Mouse (Mus musculus): ENCODE measurements around the gene Per2. TPM values are rescaled to one million over a fixed set of nuclear protein-coding genes. Genes with fewer than 3 reads are reported as not detected.

The Per2 gene
- polyA plus RNA-seq, 1 experiment = 5.6 TPM

DNA sequence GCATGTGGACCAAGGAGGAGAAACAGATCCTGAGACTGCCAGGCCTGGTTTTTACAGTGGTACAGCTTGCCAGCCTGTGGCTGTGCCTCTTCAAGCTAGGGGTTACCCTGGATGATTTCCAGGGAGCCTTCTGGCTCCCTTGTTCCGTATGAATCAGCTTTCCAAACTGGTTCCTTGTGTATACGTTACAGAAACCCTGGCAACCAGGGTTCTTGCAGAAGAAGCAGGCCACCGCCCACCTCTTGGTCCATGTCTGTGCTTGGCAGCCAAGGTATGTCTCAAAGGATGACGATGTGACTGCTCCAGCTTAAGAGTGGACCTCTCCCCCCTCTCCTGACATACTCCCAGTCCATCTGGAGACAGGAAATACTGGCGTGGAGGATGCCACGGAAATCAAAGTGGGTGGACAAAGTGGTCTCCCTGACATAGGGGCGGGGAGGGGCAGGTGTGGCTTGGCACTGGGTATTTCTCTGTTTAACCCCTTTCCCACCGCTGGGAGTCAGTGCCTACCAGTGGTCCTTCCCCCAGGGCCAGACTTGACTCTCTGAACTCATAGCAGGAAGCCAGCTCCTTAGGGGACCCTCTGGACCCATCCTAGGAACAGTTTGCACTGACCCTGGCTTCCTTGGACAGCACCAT lies 782 bp downstream of the Per2 start:
- 2% methylated on average over 8 of the region's 8 CpGs for whole genome bisulfite sequencing
- Histone ChIP-seq H3K4me3 (ENCODE audit: insufficient read depth, low read depth, low read length) (peak overlapping the region; percentile 74), H3K36me3 (ENCODE audit: control insufficient read depth, insufficient read depth, low read length) (no peaks in the 10 kb centered on the region), H3K4me1 (ENCODE audit: control insufficient read depth, insufficient read depth, low read length) (peaks cover 57% of the 10 kb centered on the region), H3K27me3 (replicated peaks; ENCODE audit: control insufficient read depth, insufficient read depth, low read length) (no peaks in the 10 kb centered on the region), H3K27ac (ENCODE audit: insufficient read depth, low read depth, low read length) (peak overlapping the region; percentile 96)
- TF ChIP-seq CTCF (conservative IDR thresholded peaks at IDR 0.05; ENCODE audit: insufficient read depth, insufficient read length, low read depth, low read length) (peak; percentile 35; the same call in 1 of the 2 replicates), POLR2A (IDR thresholded peaks at IDR 0.05; ENCODE audit: low read depth, low read length) (no peak)
- DNase-seq = peak; percentile 57

- no peak for DNase-seq
- peaks cover 55% of the 10 kb centered on the region for H3K4me1 ChIP-seq (ENCODE audit: control insufficient read depth, insufficient read depth, low read length)
- no peak for TF ChIP-seq POLR2A (IDR thresholded peaks at IDR 0.05; ENCODE audit: low read depth, low read length)
- no peak for TF ChIP-seq CTCF (conservative IDR thresholded peaks at IDR 0.05; ENCODE audit: insufficient read depth, insufficient read length, low read depth, low read length)
- H3K27ac ChIP-seq (ENCODE audit: insufficient read depth, low read depth, low read length) = peak overlapping the region; percentile 96
- no peaks in the 10 kb centered on the region for H3K27me3 ChIP-seq (replicated peaks; ENCODE audit: control insufficient read depth, insufficient read depth, low read length)
- no peaks in the 10 kb centered on the region for H3K36me3 ChIP-seq (ENCODE audit: control insufficient read depth, insufficient read depth, low read length)
- WGBS = 25% methylated on average over 5 of the region's 5 CpGs
- peak overlapping the region; percentile 74; the same call in 1 of the 2 replicates for H3K4me3 ChIP-seq (ENCODE audit: insufficient read depth, low read depth, low read length)
These were observed 1.4 kb downstream of the Per2 start for GRCm38 (mm10) chr1:91457698-91458097.

DNA sequence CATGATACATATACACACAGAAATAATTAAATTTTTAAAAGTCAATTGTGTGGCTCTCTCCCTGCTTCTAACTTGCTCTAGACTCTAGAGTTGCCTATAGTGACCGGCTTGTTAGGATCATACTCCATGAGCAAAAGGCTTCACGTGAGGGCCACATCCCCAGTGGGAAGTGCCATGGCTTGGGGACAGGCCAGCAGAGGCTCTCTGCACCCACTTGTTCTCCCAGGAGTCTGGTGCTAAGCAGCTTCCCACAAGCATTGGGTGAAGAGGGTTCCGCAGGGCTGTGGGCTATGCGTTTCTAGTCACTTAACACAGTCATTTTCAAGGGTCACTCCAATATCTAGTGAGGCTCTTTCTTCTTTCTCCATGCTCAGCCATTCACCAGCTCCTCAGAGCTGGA lies 2.0 kb downstream of the Per2 start:
- WGBS = 80% methylated on average over 4 of the region's 4 CpGs
- no peak overlapping the region for H3K4me3 ChIP-seq (ENCODE audit: insufficient read depth, low read depth, low read length)
- H3K27ac ChIP-seq (ENCODE audit: insufficient read depth, low read depth, low read length) = peak overlapping the region; percentile 96
- H3K4me1 ChIP-seq (ENCODE audit: control insufficient read depth, insufficient read depth, low read length) = peaks cover 61% of the 10 kb centered on the region
- no peaks in the 10 kb centered on the region for H3K36me3 ChIP-seq (ENCODE audit: control insufficient read depth, insufficient read depth, low read length)
- TF ChIP-seq POLR2A (IDR thresholded peaks at IDR 0.05; ENCODE audit: low read depth, low read length) (no peak), CTCF (conservative IDR thresholded peaks at IDR 0.05; ENCODE audit: insufficient read depth, insufficient read length, low read depth, low read length) (no peak)
- H3K27me3 ChIP-seq (replicated peaks; ENCODE audit: control insufficient read depth, insufficient read depth, low read length) = no peaks in the 10 kb centered on the region
- DNase-seq = no peak

DNA sequence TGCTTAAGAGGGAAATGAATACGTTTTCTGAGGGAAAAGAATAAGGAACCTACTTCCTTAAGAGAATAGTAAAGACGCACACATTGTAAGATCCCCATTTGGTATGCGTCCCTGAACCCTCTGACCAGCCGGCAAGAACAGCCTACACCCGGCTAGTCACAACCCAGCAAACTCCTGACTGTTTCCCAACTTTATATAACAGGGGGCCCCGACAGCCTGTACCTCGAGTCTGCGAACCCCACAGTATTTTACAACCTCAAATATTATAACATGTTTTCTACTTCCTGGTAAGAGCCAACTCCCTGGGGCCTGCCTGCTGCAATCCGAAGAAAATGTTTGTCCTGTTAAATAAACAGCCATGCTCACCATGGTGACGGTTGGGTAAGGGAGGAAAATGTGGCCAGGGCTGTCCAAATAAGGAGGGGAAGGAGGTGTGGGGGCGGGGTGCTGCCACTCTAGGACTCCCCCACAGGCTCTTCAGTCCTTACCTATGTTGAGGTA lies 2.8 kb downstream of the Per2 start:
- peaks cover 69% of the 10 kb centered on the region for H3K4me1 ChIP-seq (ENCODE audit: control insufficient read depth, insufficient read depth, low read length)
- H3K4me3 ChIP-seq (ENCODE audit: insufficient read depth, low read depth, low read length) = no peak overlapping the region
- no peaks in the 10 kb centered on the region for H3K36me3 ChIP-seq (ENCODE audit: control insufficient read depth, insufficient read depth, low read length)
- TF ChIP-seq POLR2A (IDR thresholded peaks at IDR 0.05; ENCODE audit: low read depth, low read length) (no peak), CTCF (conservative IDR thresholded peaks at IDR 0.05; ENCODE audit: insufficient read depth, insufficient read length, low read depth, low read length) (no peak)
- no peaks in the 10 kb centered on the region for H3K27me3 ChIP-seq (replicated peaks; ENCODE audit: control insufficient read depth, insufficient read depth, low read length)
- WGBS = 8% methylated on average over 11 of the region's 11 CpGs
- DNase-seq = peak; percentile 81
- peak overlapping the region; percentile 96 for H3K27ac ChIP-seq (ENCODE audit: insufficient read depth, low read depth, low read length)

DNA sequence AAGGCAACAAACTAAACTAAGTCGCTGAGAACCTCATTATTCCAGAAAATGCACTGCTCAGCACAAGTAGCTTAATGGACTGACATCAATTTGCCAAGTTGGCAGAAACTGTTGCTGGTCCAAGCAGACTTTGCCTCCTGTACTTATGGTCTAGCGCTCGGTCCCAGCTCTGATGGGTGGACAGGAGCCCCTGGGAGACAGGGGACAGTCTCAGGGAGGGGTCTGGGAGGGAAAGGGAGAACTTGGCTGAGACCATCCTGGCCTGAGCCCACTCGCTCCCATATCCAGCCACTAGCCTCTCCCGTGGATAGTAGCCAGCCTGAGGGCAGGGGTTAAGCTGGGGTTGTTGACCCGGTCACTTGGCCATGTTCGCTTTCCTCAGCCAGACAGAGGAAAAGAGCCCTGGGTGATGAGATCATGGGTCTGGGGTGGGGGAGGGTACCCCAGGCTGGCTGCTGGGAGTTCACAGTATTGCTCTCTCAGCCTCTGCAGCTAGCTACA lies 3.4 kb downstream of the Per2 start:
- no peak for TF ChIP-seq POLR2A (IDR thresholded peaks at IDR 0.05; ENCODE audit: low read depth, low read length)
- no peak for TF ChIP-seq CTCF (conservative IDR thresholded peaks at IDR 0.05; ENCODE audit: insufficient read depth, insufficient read length, low read depth, low read length)
- Histone ChIP-seq H3K4me3 (ENCODE audit: insufficient read depth, low read depth, low read length) (0 out of 2 replicates have a peak overlapping the region, but pooled peaks have one; percentile 1), H3K4me1 (ENCODE audit: control insufficient read depth, insufficient read depth, low read length) (peaks cover 71% of the 10 kb centered on the region), H3K27ac (ENCODE audit: insufficient read depth, low read depth, low read length) (peak overlapping the region; percentile 96), H3K27me3 (replicated peaks; ENCODE audit: control insufficient read depth, insufficient read depth, low read length) (no peaks in the 10 kb centered on the region), H3K36me3 (ENCODE audit: control insufficient read depth, insufficient read depth, low read length) (no peaks in the 10 kb centered on the region)
- WGBS = 10% methylated on average over 7 of the region's 7 CpGs
- peak; percentile 94 for DNase-seq

DNA sequence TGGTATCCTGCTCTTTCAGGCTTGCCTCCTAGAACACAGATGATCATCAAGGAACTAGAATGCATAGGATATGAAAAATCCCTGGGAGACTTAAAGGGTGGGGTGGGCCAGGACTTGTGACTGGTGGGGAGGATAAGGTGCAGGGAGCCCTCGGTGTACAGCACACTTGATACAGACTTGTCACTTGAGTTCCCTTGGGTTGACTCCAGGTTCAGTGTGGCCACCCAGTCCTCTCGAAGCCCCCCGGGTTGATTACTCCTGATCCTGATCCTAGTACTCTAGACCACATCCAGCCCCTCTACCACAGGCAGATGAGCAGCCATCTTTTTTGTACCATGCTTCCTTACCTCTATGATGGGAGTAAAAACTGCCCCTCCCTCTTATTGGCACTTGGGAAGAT lies 4.2 kb downstream of the Per2 start:
- Histone ChIP-seq H3K36me3 (ENCODE audit: control insufficient read depth, insufficient read depth, low read length) (no peaks in the 10 kb centered on the region), H3K27ac (ENCODE audit: insufficient read depth, low read depth, low read length) (peak overlapping the region; percentile 96), H3K4me1 (ENCODE audit: control insufficient read depth, insufficient read depth, low read length) (peaks cover 65% of the 10 kb centered on the region), H3K4me3 (ENCODE audit: insufficient read depth, low read depth, low read length) (no peak overlapping the region), H3K27me3 (replicated peaks; ENCODE audit: control insufficient read depth, insufficient read depth, low read length) (no peaks in the 10 kb centered on the region)
- no peak for DNase-seq
- TF ChIP-seq POLR2A (IDR thresholded peaks at IDR 0.05; ENCODE audit: low read depth, low read length) (no peak), CTCF (conservative IDR thresholded peaks at IDR 0.05; ENCODE audit: insufficient read depth, insufficient read length, low read depth, low read length) (no peak)
- WGBS = 79% methylated on average over 3 of the region's 3 CpGs

DNA sequence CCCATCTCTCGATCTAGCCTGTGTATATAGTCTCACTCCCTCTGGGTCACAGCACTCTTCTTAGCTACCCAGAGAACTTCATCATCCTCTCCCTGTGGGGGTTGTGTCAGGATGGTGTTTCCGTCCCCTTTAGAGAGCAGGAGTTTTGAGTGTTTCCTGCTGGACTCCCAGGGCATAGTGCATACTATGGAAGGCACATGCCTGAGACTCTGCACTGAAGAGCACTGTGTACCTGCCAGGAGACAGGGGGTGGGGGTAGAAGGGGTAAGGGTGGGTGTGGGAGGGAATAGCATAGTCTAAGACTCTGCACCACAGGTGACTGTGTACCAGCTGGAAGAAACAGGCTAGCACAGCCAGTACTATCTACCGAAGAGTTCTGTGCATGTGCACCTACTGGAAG lies 4.8 kb downstream of the Per2 start:
- no peak for TF ChIP-seq CTCF (conservative IDR thresholded peaks at IDR 0.05; ENCODE audit: insufficient read depth, insufficient read length, low read depth, low read length)
- TF ChIP-seq POLR2A (IDR thresholded peaks at IDR 0.05; ENCODE audit: low read depth, low read length) = no peak
- Histone ChIP-seq H3K27ac (ENCODE audit: insufficient read depth, low read depth, low read length) (peak overlapping the region; percentile 46), H3K4me3 (ENCODE audit: insufficient read depth, low read depth, low read length) (no peak overlapping the region), H3K36me3 (ENCODE audit: control insufficient read depth, insufficient read depth, low read length) (no peaks in the 10 kb centered on the region), H3K4me1 (ENCODE audit: control insufficient read depth, insufficient read depth, low read length) (peaks cover 63% of the 10 kb centered on the region), H3K27me3 (replicated peaks; ENCODE audit: control insufficient read depth, insufficient read depth, low read length) (no peaks in the 10 kb centered on the region)
- peak; percentile 63 for DNase-seq
- WGBS = 47% methylated on average over 3 of the region's 3 CpGs
